Mouse (Mus musculus): Measurements from ENCODE around the gene Mvb12b. TPM values are rescaled to one million over a fixed set of nuclear protein-coding genes. Genes with fewer than 3 reads are reported as not detected.
A peak's percentile ranks its signal among the peaks of the same experiment; 100 is the strongest.

The Mvb12b gene
- polyA plus RNA-seq (2016; fragmentation: Nextera tagmentation; extraction: Ambion mirVana) = 22.7 and 28.8 TPM in 2 replicates

GRCm38 (mm10) chr2:33887328-33888099, at the start of gene Mvb12b:
Mvb12b (minus strand) TSS chr2:33887946.
- Histone ChIP-seq H3K27ac (peak within 1 kb of the TSS; percentile 98), H3K36me3 (no peaks in the 10 kb centered on the region), H3K4me1 (replicated peaks) (peaks cover 45% of the 10 kb centered on the region), H3K27me3 (ENCODE audit: insufficient read depth, poor library complexity, severe bottlenecking) (no peaks in the 10 kb centered on the region), H3K4me3 (peak within 1 kb of the TSS; percentile 75), H3K9me3 (no peaks in the 10 kb centered on the region)
- WGBS = 4% methylated on average over 60 of the region's 67 CpGs
- DNase-seq (ENCODE audit: low spot score) = peak; percentile 78

- Histone ChIP-seq H3K4me1 (replicated peaks) (no peaks in the 10 kb centered on the region), H3K27ac (no peak overlapping the region), H3K4me3 (no peak overlapping the region), H3K36me3 (no peaks in the 10 kb centered on the region), H3K27me3 (ENCODE audit: insufficient read depth, poor library complexity, severe bottlenecking) (no peaks in the 10 kb centered on the region), H3K9me3 (no peaks in the 10 kb centered on the region)
- DNase-seq (ENCODE audit: low spot score) = no peak
- WGBS = 65% methylated on average over 9 of the region's 9 CpGs
These were observed 48.0 kb upstream of the Mvb12b start for GRCm38 (mm10) chr2:33935756-33936155.

GRCm38 (mm10) chr2:33933606-33934510, 46.1 kb upstream of the Mvb12b start:
- Histone ChIP-seq H3K27ac (no peak overlapping the region), H3K4me3 (no peak overlapping the region), H3K27me3 (ENCODE audit: insufficient read depth, poor library complexity, severe bottlenecking) (no peaks in the 10 kb centered on the region), H3K36me3 (no peaks in the 10 kb centered on the region), H3K9me3 (no peaks in the 10 kb centered on the region), H3K4me1 (replicated peaks) (no peaks in the 10 kb centered on the region)
- no peak for DNase-seq (ENCODE audit: low spot score)
- 61% methylated on average over 10 of the region's 10 CpGs for WGBS

GRCm38 (mm10) chr2:33931161-33931560, 43.4 kb upstream of the Mvb12b start:
- Histone ChIP-seq H3K27ac (0 out of 2 replicates have a peak overlapping the region, but pooled peaks have one; percentile 3), H3K9me3 (no peaks in the 10 kb centered on the region), H3K4me1 (replicated peaks) (no peaks in the 10 kb centered on the region; the same call in 1 of the 2 replicates), H3K4me3 (no peak overlapping the region), H3K27me3 (ENCODE audit: insufficient read depth, poor library complexity, severe bottlenecking) (no peaks in the 10 kb centered on the region), H3K36me3 (no peaks in the 10 kb centered on the region)
- no peak for DNase-seq (ENCODE audit: low spot score)
- 83% methylated on average over 5 of the region's 5 CpGs for WGBS

- Histone ChIP-seq H3K27me3 (ENCODE audit: insufficient read depth, poor library complexity, severe bottlenecking) (peaks cover 27% of the 10 kb centered on the region), H3K9me3 (no peaks in the 10 kb centered on the region), H3K27ac (no peak overlapping the region), H3K4me1 (replicated peaks) (peaks cover 9% of the 10 kb centered on the region), H3K36me3 (no peaks in the 10 kb centered on the region), H3K4me3 (no peak overlapping the region)
- 86% methylated on average over 5 of the region's 5 CpGs for WGBS
- DNase-seq (ENCODE audit: low spot score) = no peak
These were observed 37.5 kb upstream of the Mvb12b start for GRCm38 (mm10) chr2:33925288-33925687.

- Histone ChIP-seq H3K4me3 (no peak overlapping the region), H3K9me3 (no peaks in the 10 kb centered on the region), H3K4me1 (replicated peaks) (peaks cover 25% of the 10 kb centered on the region), H3K27ac (no peak overlapping the region), H3K36me3 (no peaks in the 10 kb centered on the region), H3K27me3 (ENCODE audit: insufficient read depth, poor library complexity, severe bottlenecking) (peaks cover 30% of the 10 kb centered on the region)
- WGBS = 70% methylated on average over 5 of the region's 5 CpGs
- no peak for DNase-seq (ENCODE audit: low spot score)
These were observed 35.7 kb upstream of the Mvb12b start for GRCm38 (mm10) chr2:33923482-33923881.

GRCm38 (mm10) chr2:33922466-33922865, 34.7 kb upstream of the Mvb12b start:
- H3K27me3 ChIP-seq (ENCODE audit: insufficient read depth, poor library complexity, severe bottlenecking) = peaks cover 30% of the 10 kb centered on the region
- no peak overlapping the region for H3K27ac ChIP-seq
- WGBS = 86% methylated on average over 2 of the region's 2 CpGs

GRCm38 (mm10) chr2:33919934-33920615, 32.3 kb upstream of the Mvb12b start:
- Histone ChIP-seq H3K4me3 (peak overlapping the region; percentile 22; the same call in 1 of the 2 replicates), H3K4me1 (replicated peaks) (peaks cover 35% of the 10 kb centered on the region), H3K27me3 (ENCODE audit: insufficient read depth, poor library complexity, severe bottlenecking) (peaks cover 30% of the 10 kb centered on the region), H3K27ac (peak overlapping the region; percentile 81), H3K9me3 (no peaks in the 10 kb centered on the region), H3K36me3 (no peaks in the 10 kb centered on the region)
- peak; percentile 45 for DNase-seq (ENCODE audit: low spot score)
- WGBS = 23% methylated on average over 22 of the region's 22 CpGs

More at GRCm38 (mm10) chr2:33922466-33922865, 34.7 kb upstream of the Mvb12b start:
- Histone ChIP-seq H3K36me3 (no peaks in the 10 kb centered on the region), H3K4me3 (no peak overlapping the region), H3K9me3 (no peaks in the 10 kb centered on the region), H3K4me1 (replicated peaks) (peaks cover 25% of the 10 kb centered on the region)
- no peak for DNase-seq (ENCODE audit: low spot score)

- WGBS = 64% methylated on average over 3 of the region's 3 CpGs
These were observed 31.1 kb upstream of the Mvb12b start for GRCm38 (mm10) chr2:33918824-33919223.

GRCm38 (mm10) chr2:33918318-33918717, 30.6 kb upstream of the Mvb12b start:
- 68% methylated on average over 6 of the region's 6 CpGs for WGBS
- Histone ChIP-seq H3K27ac (0 out of 2 replicates have a peak overlapping the region, but pooled peaks have one; percentile 35), H3K4me3 (no peak overlapping the region), H3K4me1 (replicated peaks) (peaks cover 35% of the 10 kb centered on the region), H3K27me3 (ENCODE audit: insufficient read depth, poor library complexity, severe bottlenecking) (peaks cover 25% of the 10 kb centered on the region), H3K36me3 (no peaks in the 10 kb centered on the region), H3K9me3 (no peaks in the 10 kb centered on the region)
- peak; percentile 48 for DNase-seq (ENCODE audit: low spot score)

More at GRCm38 (mm10) chr2:33918824-33919223, 31.1 kb upstream of the Mvb12b start:
- DNase-seq (ENCODE audit: low spot score) = peak; percentile 24
- Histone ChIP-seq H3K9me3 (no peaks in the 10 kb centered on the region), H3K4me3 (no peak overlapping the region), H3K4me1 (replicated peaks) (peaks cover 35% of the 10 kb centered on the region), H3K36me3 (no peaks in the 10 kb centered on the region), H3K27ac (no peak overlapping the region), H3K27me3 (ENCODE audit: insufficient read depth, poor library complexity, severe bottlenecking) (peaks cover 25% of the 10 kb centered on the region)

- Histone ChIP-seq H3K27ac (peak overlapping the region; percentile 68), H3K36me3 (no peaks in the 10 kb centered on the region), H3K4me3 (no peak overlapping the region), H3K9me3 (no peaks in the 10 kb centered on the region), H3K27me3 (ENCODE audit: insufficient read depth, poor library complexity, severe bottlenecking) (peaks cover 15% of the 10 kb centered on the region), H3K4me1 (replicated peaks) (peaks cover 38% of the 10 kb centered on the region)
- DNase-seq (ENCODE audit: low spot score) = peak; percentile 40
- 37% methylated on average over 11 of the region's 11 CpGs for WGBS
These were observed 28.9 kb upstream of the Mvb12b start for GRCm38 (mm10) chr2:33916603-33917002.

GRCm38 (mm10) chr2:33914998-33915397, 27.3 kb upstream of the Mvb12b start:
- Histone ChIP-seq H3K9me3 (no peaks in the 10 kb centered on the region), H3K27me3 (ENCODE audit: insufficient read depth, poor library complexity, severe bottlenecking) (no peaks in the 10 kb centered on the region; the same call in 1 of the 2 replicates), H3K4me1 (replicated peaks) (peaks cover 26% of the 10 kb centered on the region), H3K36me3 (no peaks in the 10 kb centered on the region), H3K27ac (no peak overlapping the region), H3K4me3 (no peak overlapping the region)
- WGBS = 79% methylated on average over 8 of the region's 8 CpGs
- no peak for DNase-seq (ENCODE audit: low spot score)
